In the genomic region with DNA sequence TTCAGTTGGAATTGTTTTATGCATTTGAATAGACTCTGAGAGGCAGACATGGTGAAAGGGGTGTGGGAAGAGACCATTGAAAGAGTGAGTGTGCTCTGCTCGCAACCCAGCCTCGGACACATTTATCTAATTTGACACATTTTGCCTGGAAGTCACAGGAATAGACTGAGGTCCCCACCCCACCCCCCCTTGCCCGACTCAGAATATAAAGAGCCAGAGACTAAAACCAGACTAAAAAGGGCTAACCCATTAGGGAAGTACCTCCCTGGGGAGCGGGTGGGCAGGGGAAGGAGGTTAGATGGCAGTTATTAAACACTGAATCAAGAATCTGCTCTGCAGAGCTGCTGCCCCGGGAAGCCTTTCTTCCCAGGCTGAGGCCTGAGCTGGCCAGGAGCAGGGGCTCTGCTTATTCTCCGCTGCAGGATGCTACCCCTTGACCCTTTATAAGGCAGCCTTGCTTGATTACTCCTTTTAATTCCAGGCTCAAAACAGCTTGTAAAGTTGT, we compare ENCODE assay signal across 10 mouse cellular contexts.
DNase-seq lines count a peak whose midpoint lies in the region; ATAC-seq and TF ChIP-seq lines count a peak whose summit lies in the region.
"Had no signal": no experiment of that assay in that cellular context is flagged by ENCODE, and none has a peak within 500 bp of the region (broad histone marks: within the 10 kb centered on the region; RNA-seq: fewer than 3 reads in every experiment).

No protein-coding gene starts in this region.

- peak; percentile 42 for ATAC-seq in megakaryocyte progenitor cell, adult 5-6 weeks (replicated peaks; ENCODE audit: poor library complexity)

- no peak for TF ChIP-seq CTCF in gastrocnemius, adult 2 months (IDR thresholded peaks at IDR 0.05)

- intact Hi-C loops in gastrocnemius, adult 2 months (cut with DNase I), result no loop called here

- peak overlapping the region; percentile 77 for H3K27ac ChIP-seq in gastrocnemius, adult 2 months

- DNase-seq in gastrocnemius, adult 2 months, result no peak
- DNase-seq in gastrocnemius, adult 8-10 months (ENCODE audit: low spot score in 2 of 2), result no peak
- DNase-seq in kidney, postnatal 4 days, result peak; percentile 34 to 43
- no peak for DNase-seq in kidney, postnatal 25 days
- DNase-seq in embryo, embryonic 9.5 days (ENCODE audit: extremely low spot score), result peak; percentile 52
- no peak for DNase-seq in ovary, adult 18-20 months (ENCODE audit: low spot score)
- no peak for DNase-seq in spleen, postnatal 10 days (ENCODE audit: low spot score in 2 of 2)
- DNase-seq: spleen, adult 18-20 months had no signal

- peak overlapping the region; percentile 42 for H3K4me3 ChIP-seq in gastrocnemius, adult 2 months
- H3K4me3 ChIP-seq: erythroblast, embryonic 14.5 days had no signal

Comparison
In these comparisons a context has a peak if more than half of its experiments do, and no peak if none do; other contexts are left out.
1. DNase-seq: peak in kidney, postnatal 4 days (2 of 2) and embryo, embryonic 9.5 days (single experiment); none in gastrocnemius, adult 2 months (single experiment), gastrocnemius, adult 8-10 months (0 of 2), kidney, postnatal 25 days (0 of 2), ovary, adult 18-20 months (single experiment) and spleen, postnatal 10 days (0 of 2).